Mouse (Mus musculus): ENCODE data around the gene Fam214b.

DNA sequence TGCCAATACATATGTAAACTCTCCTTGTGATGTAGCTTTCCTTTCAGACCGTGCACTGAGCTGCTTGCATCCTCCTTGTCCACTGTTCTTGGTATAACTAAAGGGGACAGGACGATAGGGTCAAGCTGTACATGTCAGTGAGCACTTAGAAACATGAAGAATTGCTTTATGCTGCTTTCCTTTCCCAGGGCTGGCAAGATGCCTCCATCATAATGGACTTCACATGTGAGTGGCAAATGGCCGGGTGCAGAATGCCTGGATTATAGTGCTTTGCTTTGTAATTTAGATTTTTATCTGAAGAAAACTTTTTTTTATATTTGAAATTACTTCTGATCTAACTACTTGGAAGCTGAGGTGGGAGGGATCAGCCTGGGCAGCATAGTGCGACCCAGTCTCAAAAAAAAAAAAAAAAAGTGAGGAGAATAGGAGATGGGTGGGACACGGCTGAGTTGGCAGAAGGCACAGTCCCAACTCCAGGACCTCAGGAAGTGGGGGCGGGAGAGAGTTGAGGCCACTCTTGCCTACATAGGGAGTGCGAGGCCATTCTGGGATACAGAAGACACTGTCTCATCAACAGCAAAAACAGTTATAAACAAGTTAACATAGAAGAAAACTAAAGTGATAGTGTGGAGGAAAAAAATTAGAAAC is 32.2 kb upstream of the Fam214b start:
- TF ChIP-seq POLR2A (IDR thresholded peaks at IDR 0.05; ENCODE audit: borderline replicate concordance, low read depth, low read length) (no peak), CTCF (IDR thresholded peaks at IDR 0.05; ENCODE audit: low read depth, low read length) (no peak)

Data from bone marrow macrophage, adult 2 months (primary cell).